Mouse (Mus musculus) forebrain, embryonic 13.5 days (tissue): ENCODE results near the gene Farp1. TPM values are rescaled to one million over a fixed set of nuclear protein-coding genes. Genes with fewer than 3 reads are reported as not detected.

Experiments
- ATAC-seq: fragments of 200-750 bp; cut with Nextera tagmentation; 2 replicates; pipeline ENCODE4 v1.8.0; 2017
- H3K27ac ChIP-seq: fragments of 300-500 bp; sonication (generic); 2 replicates; pipeline ENCODE4 v1.5.1; 2015; ENCODE audit warnings: inconsistent platforms, mild to moderate bottlenecking, moderate library complexity
- H3K27me3 ChIP-seq: fragments of 300-500 bp; sonication (generic); 2 replicates; pipeline ENCODE4 v1.6.1; 2015; ENCODE audit warnings: mild to moderate bottlenecking, inconsistent platforms
- H3K36me3 ChIP-seq: fragments of 300-500 bp; sonication (generic); 2 replicates; pipeline ENCODE4 v1.6.1; 2015; ENCODE audit warnings: mild to moderate bottlenecking, inconsistent platforms; ENCODE audit not compliant: poor library complexity, severe bottlenecking
- H3K4me1 ChIP-seq: fragments of 300-500 bp; sonication (generic); 2 replicates; pipeline ENCODE4 v1.6.1; 2015; ENCODE audit warnings: inconsistent platforms
- H3K4me2 ChIP-seq: fragments of 300-500 bp; sonication (generic); 2 replicates; pipeline ENCODE4 v1.6.1; 2015; ENCODE audit warnings: inconsistent platforms, mild to moderate bottlenecking, moderate library complexity
- H3K4me3 ChIP-seq: fragments of 300-500 bp; sonication (generic); 2 replicates; pipeline ENCODE4 v1.5.1; 2015; ENCODE audit warnings: mild to moderate bottlenecking, inconsistent platforms
- H3K9ac ChIP-seq: fragments of 300-500 bp; sonication (generic); 2 replicates; pipeline ENCODE4 v1.6.1; 2015; ENCODE audit warnings: mild to moderate bottlenecking, inconsistent platforms
- H3K9me3 ChIP-seq: fragments of 300-500 bp; sonication (generic); replicated peaks from 2 replicates; pipeline ENCODE4 v1.6.1; 2016; ENCODE audit warnings: inconsistent platforms
- WGBS: fragments of 180-500 bp; shearing (Covaris S2); methylation state at CpG from one replicate; pipeline ENCODE4 v1.1.7; 2015; 5-methylcytosine and 5-hydroxymethylcytosine counted together
- polyA plus RNA-seq: library from polyadenylated mRNA; unstranded; fragments of >200 nt; fragmentation: Nextera tagmentation; extraction: Ambion mirVana; gene quantifications from 2 replicates; pipeline ENCODE4 v1.2.1, GENCODE M21; 2015

The Farp1 gene
- polyA plus RNA-seq, 1 experiment from 2014 or later = 15.9 TPM

DNA sequence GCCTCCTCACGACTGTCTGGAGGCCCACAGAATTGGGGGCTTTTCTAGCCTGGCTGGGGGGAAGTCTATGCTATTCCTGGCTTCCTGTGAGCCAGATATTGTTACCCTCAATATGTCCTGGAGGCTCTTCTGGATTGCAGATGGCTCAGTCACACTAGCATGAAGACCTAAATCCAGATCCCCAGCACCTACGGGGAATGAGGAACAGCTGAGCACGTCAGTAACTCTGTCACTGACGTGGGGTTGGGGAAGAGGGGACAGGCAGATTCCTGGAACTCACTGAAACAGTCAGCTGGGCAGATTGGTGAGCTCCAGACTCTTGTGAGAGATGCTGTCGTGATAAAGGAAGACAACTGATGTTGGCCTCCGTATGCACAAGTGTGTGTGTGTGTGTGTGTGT is 181.7 kb downstream of the Farp1 start:
- H3K9me3 ChIP-seq = no peaks in the 10 kb centered on the region
- WGBS = 80% methylated on average over 6 of the region's 6 CpGs
- H3K36me3 ChIP-seq = peaks cover 15% of the 10 kb centered on the region

DNA sequence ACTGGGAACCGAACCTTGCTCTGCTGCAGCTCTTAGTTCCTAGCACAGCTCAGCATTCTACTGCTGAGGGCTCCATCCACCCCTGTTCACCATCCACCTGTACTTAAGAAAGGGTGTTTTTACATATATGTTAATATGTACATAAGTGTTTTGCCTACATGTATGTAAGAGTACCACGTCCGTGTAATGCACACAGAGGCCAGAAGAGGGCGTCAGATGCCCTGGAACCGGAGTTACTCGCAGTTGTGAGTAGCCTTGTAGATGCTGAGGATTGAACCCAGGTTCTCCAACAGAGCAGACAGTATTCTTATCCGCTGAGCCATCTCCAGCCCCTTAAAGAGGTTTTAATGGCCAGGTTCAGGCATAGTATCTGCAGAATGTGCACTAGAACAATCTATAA is 183.6 kb downstream of the Farp1 start:
- Histone ChIP-seq H3K9me3 (no peaks in the 10 kb centered on the region), H3K27me3 (no peaks in the 10 kb centered on the region), H3K4me3 (no peak overlapping the region), H3K27ac (peak overlapping the region; percentile 7; the same call in 1 of the 2 replicates), H3K4me2 (no peak overlapping the region), H3K4me1 (no peaks in the 10 kb centered on the region), H3K36me3 (peaks cover 20% of the 10 kb centered on the region), H3K9ac (no peak overlapping the region)
- WGBS = 82% methylated on average over 7 of the region's 7 CpGs
- ATAC-seq = no peak

More for the DNA sequence above, 181.7 kb downstream of the Farp1 start:
- Histone ChIP-seq H3K4me1 (no peaks in the 10 kb centered on the region), H3K27ac (no peak overlapping the region), H3K4me3 (no peak overlapping the region), H3K27me3 (no peaks in the 10 kb centered on the region), H3K4me2 (no peak overlapping the region), H3K9ac (no peak overlapping the region)
- no peak for ATAC-seq

DNA sequence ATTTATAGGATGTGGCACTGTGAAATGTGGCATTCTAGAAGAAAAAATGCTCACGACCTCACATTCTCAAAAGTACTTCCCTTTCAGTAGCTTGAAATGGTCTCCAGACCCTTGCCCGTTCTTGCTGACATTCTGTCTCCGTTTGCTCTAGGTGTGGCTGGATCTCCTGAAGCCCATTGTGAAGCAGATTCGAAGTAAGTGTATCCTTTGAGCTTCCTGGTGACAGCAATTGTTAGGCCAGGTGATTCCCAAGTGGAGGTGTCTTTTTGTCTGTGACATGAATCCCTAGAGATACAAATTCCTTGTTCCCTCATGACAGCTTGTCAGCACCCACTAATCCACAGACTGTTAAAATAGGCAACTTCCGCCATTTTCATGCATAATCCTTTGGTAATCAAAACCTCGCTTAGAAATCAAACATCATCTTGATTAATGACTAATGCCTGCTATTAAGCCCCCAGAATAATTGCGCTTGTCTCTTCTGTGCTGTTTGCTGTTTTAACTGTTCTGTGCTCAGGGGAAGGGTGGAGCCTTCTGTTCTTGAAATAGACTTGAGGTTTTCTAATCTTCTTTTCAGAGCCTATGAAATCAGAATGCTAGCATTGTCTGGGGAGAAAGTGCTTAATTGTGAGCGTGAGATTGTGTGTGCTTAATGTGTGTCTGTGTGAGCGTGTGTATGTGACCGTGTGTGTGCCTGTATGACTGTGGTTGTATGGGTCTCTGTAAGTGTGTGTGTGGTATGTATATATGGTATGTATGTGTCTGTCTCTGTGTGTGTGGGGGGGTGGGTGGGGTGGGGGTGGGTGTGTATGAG is 184.4 kb downstream of the Farp1 start:
- H3K27me3 ChIP-seq = no peaks in the 10 kb centered on the region
- H3K4me3 ChIP-seq = no peak overlapping the region
- H3K9ac ChIP-seq = no peak overlapping the region
- no peak overlapping the region for H3K4me2 ChIP-seq
- no peaks in the 10 kb centered on the region for H3K9me3 ChIP-seq
- ATAC-seq = peak; percentile 41
- peak overlapping the region; percentile 27 for H3K27ac ChIP-seq
- H3K4me1 ChIP-seq = no peaks in the 10 kb centered on the region
- H3K36me3 ChIP-seq = peaks cover 24% of the 10 kb centered on the region
- 75% methylated on average over 10 of the region's 10 CpGs for WGBS

DNA sequence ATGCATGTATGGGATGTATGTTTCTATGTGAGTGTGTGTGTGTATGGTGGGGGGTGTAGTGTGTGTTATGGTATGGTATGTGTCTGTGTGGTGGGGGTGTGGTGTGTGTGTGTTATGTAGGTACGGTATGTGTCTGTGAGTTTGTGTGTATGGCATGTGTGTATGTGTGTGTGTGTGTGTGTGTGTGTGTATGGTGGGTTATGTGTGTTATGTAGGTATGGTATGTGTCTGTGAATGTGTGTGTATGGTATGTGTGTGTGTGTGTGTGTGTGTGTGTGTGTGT is 185.0 kb downstream of the Farp1 start:
- peak; percentile 52 for ATAC-seq
- 97% methylated on average over 1 of the region's 1 CpGs for WGBS

DNA sequence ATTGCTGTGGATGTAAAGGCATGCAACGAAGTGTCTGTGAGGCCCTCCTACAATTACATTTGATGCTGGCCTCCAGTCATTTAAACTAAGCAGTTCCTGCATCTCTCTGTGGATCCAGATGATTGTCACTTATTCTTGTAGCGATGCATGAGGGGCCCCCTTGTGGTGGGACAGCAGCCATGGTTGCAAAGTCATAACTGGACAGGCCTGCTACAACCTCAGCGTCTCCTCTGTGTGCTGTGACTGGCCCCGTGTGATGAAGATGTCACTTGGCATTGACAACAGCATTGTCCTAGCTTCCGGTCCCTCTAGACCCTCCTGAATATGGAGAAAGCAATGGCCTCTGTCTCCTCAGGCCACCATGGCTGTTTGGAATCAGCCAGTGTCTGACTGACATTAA is 185.7 kb downstream of the Farp1 start:
- Histone ChIP-seq H3K9me3 (no peaks in the 10 kb centered on the region), H3K27me3 (no peaks in the 10 kb centered on the region), H3K4me3 (no peak overlapping the region), H3K4me1 (no peaks in the 10 kb centered on the region), H3K27ac (no peak overlapping the region), H3K4me2 (no peak overlapping the region), H3K9ac (no peak overlapping the region), H3K36me3 (peaks cover 24% of the 10 kb centered on the region)
- 80% methylated on average over 5 of the region's 5 CpGs for WGBS
- peak; percentile 22; the same call in 1 of the 2 replicates for ATAC-seq

More for the DNA sequence above, 185.0 kb downstream of the Farp1 start:
- H3K27me3 ChIP-seq = no peaks in the 10 kb centered on the region
- H3K9me3 ChIP-seq = no peaks in the 10 kb centered on the region
- no peak overlapping the region for H3K4me2 ChIP-seq
- no peak overlapping the region for H3K9ac ChIP-seq
- no peaks in the 10 kb centered on the region for H3K4me1 ChIP-seq
- H3K36me3 ChIP-seq = peaks cover 24% of the 10 kb centered on the region
- H3K27ac ChIP-seq = peak overlapping the region; percentile 27; the same call in 1 of the 2 replicates
- H3K4me3 ChIP-seq = no peak overlapping the region

DNA sequence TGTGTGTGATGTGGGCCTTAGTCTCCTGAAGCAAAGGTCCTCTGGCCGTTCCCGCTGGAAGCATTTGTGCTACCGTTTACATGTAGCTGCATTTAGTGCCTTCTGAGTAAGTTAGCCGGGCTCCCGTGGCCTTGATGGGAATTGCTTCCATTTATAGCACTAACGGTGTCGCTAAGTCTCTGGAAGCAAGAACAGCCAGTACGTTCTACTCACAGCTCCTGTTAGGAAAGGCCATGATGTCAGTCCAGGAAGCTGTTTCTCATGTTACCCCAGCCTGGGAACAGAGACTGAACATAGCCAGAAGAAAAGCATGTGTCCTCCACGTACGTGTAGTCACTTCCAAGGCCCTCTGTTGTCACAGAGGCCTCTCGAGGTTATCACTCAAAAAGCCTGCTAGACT is 190.8 kb downstream of the Farp1 start:
- ATAC-seq = no peak
- Histone ChIP-seq H3K4me2 (no peak overlapping the region), H3K36me3 (peaks cover 28% of the 10 kb centered on the region), H3K4me1 (no peaks in the 10 kb centered on the region), H3K4me3 (no peak overlapping the region), H3K9me3 (no peaks in the 10 kb centered on the region), H3K27me3 (no peaks in the 10 kb centered on the region), H3K27ac (no peak overlapping the region), H3K9ac (no peak overlapping the region)
- WGBS = 85% methylated on average over 11 of the region's 11 CpGs

DNA sequence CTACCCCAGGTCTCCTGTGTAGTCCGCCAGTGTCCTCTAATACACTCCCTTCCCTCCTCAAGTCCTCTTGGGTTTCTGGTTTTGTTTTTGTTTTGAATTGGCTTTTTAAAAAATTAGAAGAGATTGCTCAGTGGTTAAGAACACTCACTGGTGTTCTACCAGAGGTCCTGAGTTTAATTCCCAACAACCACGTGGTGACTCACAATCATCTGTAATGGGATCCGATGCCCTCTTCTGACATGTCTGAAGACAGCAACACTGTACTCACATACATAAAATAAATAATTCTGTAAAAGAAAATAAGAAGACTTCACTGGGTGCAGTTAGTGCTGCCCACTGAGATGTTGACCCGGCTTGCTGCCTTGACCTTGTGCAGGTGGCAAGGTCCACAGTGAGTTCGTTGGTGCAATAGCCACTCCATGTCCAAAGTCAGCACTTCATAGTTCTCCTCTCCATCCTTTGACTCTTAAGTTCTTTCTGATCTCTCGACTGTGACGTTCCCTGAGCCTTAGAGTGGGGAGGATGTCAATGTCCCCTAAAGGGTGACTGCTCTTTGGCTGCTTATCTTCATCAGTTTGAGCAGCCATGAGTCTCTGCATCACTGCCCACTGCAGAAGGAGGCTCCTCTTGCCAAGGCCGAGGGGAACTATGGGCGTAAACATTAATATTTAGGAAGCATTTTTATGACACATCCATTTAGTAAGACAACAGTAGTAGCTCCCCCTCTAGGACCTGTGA is 194.2 kb downstream of the Farp1 start:
- Histone ChIP-seq H3K36me3 (peaks cover 38% of the 10 kb centered on the region), H3K27ac (no peak overlapping the region), H3K27me3 (no peaks in the 10 kb centered on the region), H3K4me2 (no peak overlapping the region), H3K9ac (no peak overlapping the region), H3K9me3 (no peaks in the 10 kb centered on the region), H3K4me3 (no peak overlapping the region), H3K4me1 (no peaks in the 10 kb centered on the region)
- no peak for ATAC-seq
- WGBS = 91% methylated on average over 9 of the region's 9 CpGs

DNA sequence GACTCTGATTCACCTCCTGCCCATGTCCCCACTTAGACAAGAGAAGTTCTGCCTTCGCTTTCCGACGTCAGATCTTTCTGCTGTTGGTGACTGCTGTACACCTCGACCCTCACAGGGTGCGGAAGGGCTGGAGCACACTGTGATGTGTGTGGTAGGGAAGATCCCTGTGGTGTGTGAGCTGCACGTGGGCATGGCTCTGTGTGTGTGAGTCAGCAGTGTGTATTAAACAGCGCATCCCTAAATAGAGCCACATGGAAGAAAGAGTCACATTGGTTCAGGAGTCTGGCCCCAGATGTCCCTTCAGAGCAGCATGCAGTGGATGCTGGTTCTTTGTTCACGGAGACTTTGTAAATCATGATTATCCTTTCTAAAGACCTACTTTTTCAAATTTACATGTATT is 196.2 kb downstream of the Farp1 start:
- WGBS = 95% methylated on average over 8 of the region's 8 CpGs
- no peaks in the 10 kb centered on the region for H3K9me3 ChIP-seq
- no peak overlapping the region for H3K4me3 ChIP-seq
- ATAC-seq = no peak
- H3K4me2 ChIP-seq = no peak overlapping the region
- no peak overlapping the region for H3K27ac ChIP-seq
- H3K9ac ChIP-seq = no peak overlapping the region
- peaks cover 38% of the 10 kb centered on the region for H3K36me3 ChIP-seq
- no peaks in the 10 kb centered on the region for H3K27me3 ChIP-seq
- 0 out of 2 replicates have a peak, but pooled peaks cover 2% of the 10 kb centered on the region for H3K4me1 ChIP-seq

DNA sequence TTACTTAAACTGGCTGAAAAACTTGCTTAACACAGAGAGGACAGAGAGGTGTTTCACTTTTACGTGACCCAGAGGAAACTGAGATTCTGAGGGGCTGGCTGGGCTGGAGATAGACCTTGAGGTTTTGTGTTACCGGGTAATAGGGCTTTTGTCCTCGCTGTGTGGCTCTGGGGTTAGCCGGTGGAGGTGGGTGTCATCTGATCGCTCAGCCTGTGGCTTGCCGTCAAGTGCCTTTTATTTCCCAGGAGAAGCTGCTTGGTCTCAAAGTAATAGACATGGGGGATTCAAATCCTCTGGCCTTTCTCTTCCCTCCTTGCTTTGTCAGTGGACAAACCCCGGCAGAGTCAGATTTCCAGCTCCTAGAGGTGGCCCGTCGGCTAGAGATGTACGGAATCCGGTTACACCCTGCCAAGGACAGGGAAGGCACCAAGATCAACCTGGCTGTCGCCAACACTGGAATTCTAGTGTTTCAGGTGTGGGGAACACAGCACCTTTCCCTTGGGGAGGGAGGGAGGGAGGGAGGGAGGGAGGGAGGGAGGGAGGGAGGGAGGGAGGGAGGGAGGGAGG is 199.8 kb downstream of the Farp1 start:
- peaks cover 64% of the 10 kb centered on the region for H3K36me3 ChIP-seq
- H3K9ac ChIP-seq = no peak overlapping the region
- 16% methylated on average over 12 of the region's 12 CpGs for WGBS
- no peak overlapping the region for H3K4me3 ChIP-seq
- no peak for ATAC-seq
- no peak overlapping the region for H3K4me2 ChIP-seq
- H3K27me3 ChIP-seq = no peaks in the 10 kb centered on the region
- H3K27ac ChIP-seq = no peak overlapping the region
- H3K9me3 ChIP-seq = no peaks in the 10 kb centered on the region
- 0 out of 2 replicates have a peak, but pooled peaks cover 2% of the 10 kb centered on the region for H3K4me1 ChIP-seq

DNA sequence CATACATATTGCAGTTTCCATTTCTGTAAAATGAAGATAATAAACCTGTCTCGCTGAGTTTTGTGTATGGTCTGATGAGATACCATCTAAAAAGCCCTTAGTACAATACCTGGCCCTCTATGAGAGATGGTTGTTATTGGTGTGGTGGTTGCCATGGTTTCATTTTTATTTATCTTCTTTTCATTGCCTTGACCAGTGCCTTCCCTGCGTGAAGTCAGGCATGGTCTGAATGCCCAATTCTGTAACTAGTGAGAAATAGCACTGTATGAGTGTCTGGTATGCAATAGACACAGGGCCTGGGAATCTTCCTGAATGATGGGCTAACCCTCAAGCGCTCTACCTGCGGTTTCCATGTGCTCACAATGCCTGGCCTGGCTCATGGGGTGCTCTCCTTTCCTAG is 201.7 kb downstream of the Farp1 start:
- Histone ChIP-seq H3K4me2 (no peak overlapping the region), H3K9me3 (no peaks in the 10 kb centered on the region), H3K27ac (no peak overlapping the region), H3K27me3 (no peaks in the 10 kb centered on the region), H3K9ac (no peak overlapping the region), H3K4me1 (0 out of 2 replicates have a peak, but pooled peaks cover 2% of the 10 kb centered on the region), H3K4me3 (no peak overlapping the region), H3K36me3 (peaks cover 66% of the 10 kb centered on the region)
- ATAC-seq = 0 out of 2 replicates have a peak, but pooled peaks have one; percentile 16
- WGBS = 73% methylated on average over 4 of the region's 4 CpGs

DNA sequence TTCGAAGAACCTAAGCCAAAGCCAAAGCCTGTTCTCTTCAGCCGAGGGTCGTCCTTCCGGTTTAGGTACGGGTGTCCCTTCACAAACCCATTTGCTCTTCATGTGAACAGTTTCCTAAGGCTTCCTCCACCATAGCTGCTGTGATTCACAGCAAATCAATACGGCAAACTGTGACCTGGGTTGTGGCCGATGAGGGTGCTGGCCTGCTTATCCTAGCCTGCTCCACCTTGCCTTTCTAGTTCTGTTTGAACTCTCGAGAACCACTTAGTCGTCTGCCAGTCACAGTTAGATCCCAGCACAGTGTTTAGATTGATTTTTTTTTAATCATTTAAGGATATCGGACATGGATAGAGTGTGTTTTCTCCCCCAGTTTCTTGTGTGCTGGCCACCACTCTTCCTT is 203.7 kb downstream of the Farp1 start:
- Histone ChIP-seq H3K4me1 (0 out of 2 replicates have a peak, but pooled peaks cover 2% of the 10 kb centered on the region), H3K36me3 (peaks cover 66% of the 10 kb centered on the region), H3K4me3 (no peak overlapping the region), H3K4me2 (no peak overlapping the region), H3K27me3 (no peaks in the 10 kb centered on the region), H3K9me3 (no peaks in the 10 kb centered on the region), H3K27ac (no peak overlapping the region), H3K9ac (no peak overlapping the region)
- WGBS = 94% methylated on average over 10 of the region's 10 CpGs
- no peak for ATAC-seq

DNA sequence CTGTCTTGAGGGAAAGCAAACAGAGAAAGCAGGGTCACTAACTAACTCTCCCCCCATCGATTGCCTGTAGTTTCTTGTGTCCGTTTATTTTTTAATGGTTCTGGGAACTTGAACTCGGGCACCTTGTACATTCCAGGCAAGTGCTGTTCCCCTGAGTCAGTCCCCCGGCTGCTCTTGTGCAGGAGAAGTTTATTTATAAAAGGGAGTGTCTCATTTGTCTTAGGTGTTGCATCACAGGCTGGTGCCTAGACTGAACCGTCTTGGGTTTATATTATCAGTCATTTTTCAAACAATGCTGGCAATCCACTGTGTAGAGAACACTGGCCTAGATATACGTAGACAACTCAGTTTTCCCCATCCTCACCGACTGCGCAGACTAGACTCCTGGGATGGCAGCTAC is 204.4 kb downstream of the Farp1 start:
- H3K4me1 ChIP-seq = 0 out of 2 replicates have a peak, but pooled peaks cover 2% of the 10 kb centered on the region
- WGBS = 92% methylated on average over 8 of the region's 8 CpGs
- no peaks in the 10 kb centered on the region for H3K9me3 ChIP-seq
- H3K27me3 ChIP-seq = no peaks in the 10 kb centered on the region
- no peak overlapping the region for H3K27ac ChIP-seq
- H3K36me3 ChIP-seq = peaks cover 68% of the 10 kb centered on the region
- no peak overlapping the region for H3K4me3 ChIP-seq
- H3K9ac ChIP-seq = no peak overlapping the region
- no peak for ATAC-seq
- H3K4me2 ChIP-seq = no peak overlapping the region
